Mouse (Mus musculus): Measurements from ENCODE around the gene Nol8.

DNA sequence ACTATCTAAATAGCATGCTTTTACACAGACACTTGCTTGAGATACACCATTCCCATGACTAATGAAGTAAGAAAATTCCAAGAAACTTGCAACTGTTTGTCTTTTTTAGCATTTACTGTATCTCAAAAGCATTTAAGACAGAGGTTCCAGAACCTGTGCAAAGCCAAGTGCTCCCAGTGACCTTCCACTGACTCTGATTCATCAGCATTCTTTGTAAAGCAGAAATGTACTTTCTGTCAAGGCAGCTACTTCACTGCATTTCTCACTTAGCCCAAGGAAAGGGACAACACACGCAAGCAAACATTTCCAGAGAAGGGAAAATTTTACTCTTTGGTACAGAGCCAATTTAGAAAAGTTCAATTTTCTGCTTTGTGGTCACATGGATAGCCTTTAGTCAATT, 29.7 kb upstream of the Nol8 start:
- no peak for TF ChIP-seq CTCF (IDR thresholded peaks at IDR 0.05; ENCODE audit: insufficient read depth, low read length)
- TF ChIP-seq POLR2A (IDR thresholded peaks at IDR 0.05; ENCODE audit: borderline replicate concordance, extremely low read depth, low read depth, low read length): no peak
